Mouse (Mus musculus): ENCODE results near the gene Bcl2. TPM values are rescaled to one million over a fixed set of nuclear protein-coding genes. Genes with fewer than 3 reads are reported as not detected.

Bcl2 gene
- total RNA-seq, 2 experiments from 2014 or later = 1.6 to 1.7 TPM

DNA sequence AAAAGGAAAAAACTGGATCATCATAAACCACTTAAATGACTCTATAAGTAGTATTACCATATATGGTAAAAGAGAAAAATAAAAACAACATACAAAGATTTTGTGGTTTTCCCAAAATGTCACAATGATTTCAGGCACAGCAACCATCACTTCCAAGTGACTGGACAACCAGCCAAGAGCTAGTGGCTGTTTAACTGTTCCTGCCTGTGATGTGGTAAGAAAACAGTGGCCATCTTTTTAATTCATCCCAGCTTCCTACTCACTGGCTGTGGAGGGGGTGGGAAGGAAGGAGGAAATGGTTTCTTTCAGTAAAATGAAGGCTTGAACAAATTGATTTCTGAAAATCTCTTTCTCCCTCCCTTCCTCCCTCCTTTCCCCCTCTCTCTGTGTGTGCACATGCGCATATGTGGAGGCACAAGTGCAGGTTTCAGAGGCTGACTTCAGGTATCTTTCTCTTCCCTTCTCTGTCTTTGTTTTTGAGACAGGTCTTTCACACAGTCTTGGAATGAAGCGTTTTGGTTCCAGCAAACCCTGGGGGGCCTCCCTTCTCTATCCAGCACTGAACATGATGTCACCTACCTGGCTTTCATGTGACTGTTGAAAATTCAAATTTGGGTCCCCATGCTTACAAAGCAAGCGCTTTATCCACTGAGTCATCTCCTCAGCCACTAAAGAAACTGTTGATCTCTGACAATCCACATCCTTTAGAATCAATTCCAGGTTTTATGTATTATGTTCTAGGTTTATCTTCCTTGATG is 93.7 kb downstream of the Bcl2 start:
- DNase-seq = no peak

DNA sequence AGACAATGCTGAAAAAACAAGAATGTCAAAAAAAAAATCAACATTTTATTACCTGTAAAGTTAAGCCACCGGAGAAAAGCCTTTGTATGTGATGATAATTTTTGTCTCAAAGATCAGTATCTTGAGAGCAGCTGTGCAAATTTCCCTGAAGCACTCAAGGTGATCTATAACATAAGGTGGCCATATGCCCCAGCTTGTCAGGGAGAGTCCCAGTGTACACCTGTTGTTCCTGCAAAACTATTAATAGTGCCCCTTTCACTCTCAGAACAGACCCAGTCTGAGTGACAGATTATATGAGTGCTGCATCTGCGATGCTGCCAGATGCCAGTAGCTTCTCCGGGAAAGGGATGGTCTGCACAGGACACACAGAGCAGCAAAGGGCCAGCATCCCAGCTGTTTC is 95.3 kb downstream of the Bcl2 start:
- no peak for DNase-seq

DNA sequence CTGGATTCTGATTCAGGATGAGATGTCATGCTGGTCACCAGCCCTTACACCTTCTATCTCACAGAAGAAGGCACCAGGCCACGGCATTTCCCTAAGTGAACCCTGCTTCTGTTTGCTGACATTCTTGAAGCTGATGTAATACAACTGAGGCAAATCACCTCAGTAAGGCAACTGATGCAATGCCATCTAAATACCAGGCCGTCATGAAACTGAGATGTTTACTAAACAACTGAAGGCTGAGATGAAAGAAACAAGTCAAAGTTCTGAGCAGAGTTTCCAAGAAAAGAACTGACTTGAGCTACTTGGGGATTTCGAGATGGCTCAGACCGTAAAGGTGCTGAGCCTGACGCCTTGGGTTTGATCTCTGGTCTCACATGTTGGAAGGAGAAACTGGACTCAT is 97.1 kb downstream of the Bcl2 start:
- DNase-seq = no peak

DNA sequence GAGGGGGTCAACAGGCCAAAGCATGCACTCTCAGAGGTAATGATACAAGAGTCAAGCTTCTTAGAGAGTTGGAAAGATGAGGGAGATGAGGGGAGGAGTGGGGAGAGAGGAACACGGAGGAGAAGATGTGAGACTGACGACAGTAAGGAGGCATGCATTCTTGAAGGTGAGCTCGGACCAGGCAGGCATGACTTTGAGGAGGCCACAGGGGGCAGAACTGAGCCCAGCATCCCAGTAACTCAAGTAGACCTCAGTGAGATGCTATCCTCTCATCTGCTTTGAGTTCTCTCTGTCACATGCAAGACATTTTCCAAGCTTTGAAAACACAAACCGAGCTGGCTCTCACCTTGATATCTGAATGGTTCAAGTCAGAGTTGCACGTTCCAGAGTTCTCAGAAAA is 100.7 kb downstream of the Bcl2 start:
- DNase-seq = no peak

DNA sequence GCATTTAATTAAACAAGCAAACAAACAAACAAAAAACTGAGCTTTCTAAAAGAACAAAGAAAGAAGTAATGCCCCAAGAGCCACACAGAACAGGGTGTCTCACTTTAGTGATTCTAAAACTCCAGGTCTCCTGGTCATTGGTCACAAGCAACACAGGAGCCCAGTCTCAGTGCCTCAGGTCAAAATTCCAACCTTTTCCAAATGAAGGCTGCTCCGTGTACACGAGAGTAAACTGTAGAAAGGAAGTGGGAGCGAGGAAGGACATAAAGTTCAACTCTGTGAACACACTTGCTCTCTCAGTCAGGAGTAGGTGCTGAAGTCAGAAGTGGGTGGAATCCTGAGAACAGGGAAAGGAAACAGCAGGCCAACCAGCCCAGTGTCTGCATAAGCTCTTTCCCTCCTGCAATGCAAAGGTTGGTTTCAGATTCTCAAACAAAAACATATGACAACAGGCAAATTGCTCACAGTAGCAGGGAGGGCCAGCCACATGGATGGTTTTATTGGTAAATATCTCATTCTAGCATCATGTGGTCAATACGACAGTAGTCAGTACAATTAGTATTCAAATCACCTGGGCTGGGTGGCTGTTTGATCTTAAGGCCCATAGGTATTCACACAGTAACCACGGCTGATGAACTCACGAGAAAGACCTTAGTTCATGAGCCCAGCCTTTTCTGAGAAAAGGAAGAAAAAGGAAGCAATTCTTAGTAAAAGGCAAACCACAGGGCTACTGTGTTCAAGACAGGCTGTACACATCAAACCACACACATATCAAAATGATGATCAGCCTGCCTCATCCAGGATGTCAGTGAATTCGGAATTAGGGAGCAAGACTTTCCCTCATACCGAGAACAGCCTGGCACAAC is 101.7 kb downstream of the Bcl2 start:
- no peak for DNase-seq

DNA sequence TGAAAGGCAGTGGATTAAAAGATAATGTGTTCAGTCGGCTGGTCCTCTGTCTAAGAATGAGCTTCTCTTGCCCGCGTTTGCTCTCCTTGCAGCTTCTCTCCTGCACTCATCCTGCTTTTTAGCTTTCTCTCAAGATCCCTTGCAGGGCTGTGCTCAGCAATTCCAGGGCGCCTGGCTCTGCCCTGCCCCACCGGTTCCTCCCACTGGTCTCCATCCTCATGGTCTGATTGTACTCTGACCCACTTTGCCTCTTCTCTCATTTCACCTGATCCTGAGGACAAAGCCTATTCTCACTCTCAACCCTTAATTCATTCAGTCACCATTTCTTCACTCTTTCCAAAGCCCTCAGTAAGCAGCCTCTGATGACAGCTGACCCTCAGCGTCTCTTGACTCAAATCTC is 102.8 kb downstream of the Bcl2 start:
- no peak for DNase-seq

DNA sequence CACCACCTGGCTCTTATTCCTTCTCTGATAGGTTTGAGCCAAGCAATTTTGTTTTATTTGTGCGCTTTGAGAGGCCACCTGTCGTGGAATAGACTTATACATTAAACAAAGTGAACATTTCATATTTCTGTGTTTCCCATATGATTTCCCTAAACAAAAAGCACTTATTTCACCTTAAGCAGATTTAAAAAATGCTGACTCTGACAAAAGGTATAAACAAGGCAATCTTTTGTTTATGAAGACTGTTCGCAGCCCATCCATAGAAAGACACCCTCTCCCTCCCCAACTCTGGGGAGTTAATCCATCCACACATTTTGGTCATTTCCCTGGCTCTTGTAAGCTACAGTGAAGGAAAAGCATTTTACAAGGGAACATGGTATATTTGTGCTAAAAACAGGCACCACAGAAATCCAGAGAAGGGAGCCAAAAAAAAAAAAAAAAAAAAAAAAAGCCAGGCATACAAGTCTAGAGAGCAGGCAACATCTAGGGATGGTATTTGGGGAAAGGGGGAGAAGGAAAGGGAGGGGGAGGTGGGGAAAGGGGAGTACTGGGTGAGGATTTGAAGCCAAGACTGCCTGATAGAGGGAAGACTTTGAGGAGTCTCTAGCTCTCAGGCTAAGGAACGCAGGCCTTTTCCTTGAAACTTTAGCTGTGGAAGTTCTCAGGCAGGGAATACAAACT is 105.8 kb downstream of the Bcl2 start:
- no peak for DNase-seq

DNA sequence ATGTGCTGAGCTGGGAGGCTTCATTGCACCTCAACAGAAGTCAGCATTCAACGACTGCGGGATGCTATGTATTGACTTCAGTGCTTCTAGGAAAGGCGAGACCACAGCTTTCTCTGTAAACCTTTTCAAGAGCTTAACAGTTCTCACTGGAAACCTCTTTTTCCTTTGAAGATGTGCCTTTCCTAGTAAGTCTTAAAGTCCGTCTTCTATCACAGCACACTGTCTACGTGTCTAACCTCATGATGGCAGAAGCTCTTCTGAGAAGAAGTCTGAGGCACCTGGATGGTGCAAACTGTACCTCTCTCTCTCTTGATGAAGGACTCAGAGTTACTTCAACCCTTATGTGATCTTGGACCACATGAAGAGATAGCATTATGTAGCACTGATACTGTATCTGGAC is 107.1 kb downstream of the Bcl2 start:
- DNase-seq = no peak

DNA sequence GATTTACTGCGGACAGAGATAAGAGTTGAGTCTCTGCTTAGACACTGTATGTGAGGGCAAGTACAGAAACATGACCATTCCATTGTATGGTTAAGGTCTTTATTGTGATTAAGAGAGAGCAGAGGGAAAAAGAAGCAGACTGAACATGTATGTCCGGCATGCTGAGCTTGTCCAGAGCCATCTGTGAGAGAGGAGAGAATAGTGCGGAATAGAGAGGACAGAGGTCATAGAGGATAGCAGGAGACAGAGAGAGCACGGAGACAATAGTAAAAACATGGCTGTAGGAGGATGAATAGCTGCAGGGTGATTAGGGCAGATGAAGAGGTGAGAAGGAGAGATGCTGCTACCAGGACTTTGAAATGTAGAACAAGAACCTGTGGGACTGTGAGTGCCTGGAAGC is 110.7 kb downstream of the Bcl2 start:
- DNase-seq = no peak

DNA sequence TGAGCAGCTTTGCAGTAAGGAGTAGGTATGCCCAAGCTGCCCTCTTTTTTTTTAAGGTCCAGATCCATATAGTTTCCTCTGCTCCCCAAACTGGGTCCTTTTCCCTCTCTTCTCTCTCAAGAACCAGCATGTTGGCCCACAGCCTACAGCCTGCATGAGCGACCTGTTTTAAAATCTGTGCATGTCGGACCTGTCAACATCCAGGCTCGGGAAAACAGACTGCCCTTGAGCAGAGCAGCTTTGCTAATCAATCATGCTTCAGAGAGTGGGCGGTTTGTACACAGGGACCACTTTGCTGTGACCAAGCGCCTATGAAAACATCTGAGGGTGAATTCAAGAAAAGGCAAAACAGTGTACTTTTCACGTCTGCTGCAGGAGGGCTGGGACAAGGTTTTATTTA is 111.1 kb downstream of the Bcl2 start:
- no peak for DNase-seq

DNA sequence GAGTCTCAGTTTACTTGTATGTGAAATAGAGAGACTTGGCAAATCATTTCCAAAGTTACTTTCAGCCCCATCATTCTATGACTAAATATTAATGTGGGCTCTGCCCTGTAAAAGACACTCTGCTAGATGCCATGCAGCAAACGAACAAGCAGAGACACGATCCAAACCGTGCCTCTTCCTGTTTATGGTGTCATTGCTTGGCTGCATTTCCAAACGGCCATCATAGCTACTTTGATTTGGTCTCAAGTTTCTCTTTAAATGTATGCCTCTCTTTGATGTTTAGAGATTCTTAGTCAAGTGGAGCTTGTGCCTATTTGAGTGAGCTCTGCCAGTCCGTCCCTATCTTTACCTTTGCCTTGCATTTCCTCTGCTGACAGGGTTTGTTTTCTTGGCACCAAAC is 111.5 kb downstream of the Bcl2 start:
- DNase-seq = no peak

DNA sequence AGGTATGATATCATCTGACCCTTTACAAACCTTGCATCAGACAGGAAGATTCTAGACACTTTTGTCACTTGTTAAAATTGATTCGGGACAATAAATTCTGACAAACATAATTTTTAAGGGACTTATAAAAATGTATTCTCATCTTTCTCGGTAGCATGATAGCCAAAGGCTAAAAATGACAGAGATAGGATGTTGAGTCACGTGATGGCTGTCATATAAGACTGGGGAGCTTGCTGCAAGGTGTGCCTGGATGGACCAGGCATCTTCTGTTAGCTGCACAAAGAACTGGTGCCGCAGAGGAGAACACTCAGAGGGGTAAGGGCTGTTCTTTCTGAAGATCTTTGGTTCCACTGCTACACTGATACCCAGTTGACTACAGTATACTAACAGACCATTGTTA is 112.8 kb downstream of the Bcl2 start:
- no peak for DNase-seq

DNA sequence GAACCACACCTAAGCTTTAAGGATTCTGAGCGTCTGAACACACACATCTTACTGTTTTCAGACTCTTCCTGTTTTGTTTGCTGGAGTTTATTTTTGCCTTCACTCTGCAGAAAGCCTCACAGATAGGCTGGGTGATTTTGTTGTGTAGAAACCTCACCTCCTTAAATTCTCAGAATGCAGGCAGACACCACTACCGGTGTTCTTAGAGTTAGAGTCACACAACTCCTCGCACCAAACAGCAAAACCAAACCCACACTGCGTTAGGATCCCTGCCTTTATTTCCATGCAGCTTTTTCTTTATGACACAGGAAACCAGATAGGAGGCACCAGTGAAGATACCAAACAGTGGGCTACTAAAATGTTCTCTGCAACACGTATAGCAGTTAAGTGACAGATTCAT is 113.2 kb downstream of the Bcl2 start:
- DNase-seq = no peak

DNA sequence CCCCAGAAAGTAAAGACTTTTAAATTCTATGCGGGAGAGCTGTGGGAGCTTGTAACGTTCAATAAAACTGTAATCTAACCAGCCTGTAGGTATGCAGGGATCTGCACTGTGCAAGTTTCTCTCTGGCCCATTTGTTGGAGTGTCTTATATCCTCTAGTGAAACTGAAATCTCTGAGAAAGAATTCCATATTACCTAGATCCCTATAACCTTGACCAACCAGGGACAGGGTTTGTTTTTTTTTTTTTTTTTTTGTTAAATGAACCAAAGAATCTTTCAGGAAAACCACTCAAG is 115.8 kb downstream of the Bcl2 start:
- DNase-seq = no peak

DNA sequence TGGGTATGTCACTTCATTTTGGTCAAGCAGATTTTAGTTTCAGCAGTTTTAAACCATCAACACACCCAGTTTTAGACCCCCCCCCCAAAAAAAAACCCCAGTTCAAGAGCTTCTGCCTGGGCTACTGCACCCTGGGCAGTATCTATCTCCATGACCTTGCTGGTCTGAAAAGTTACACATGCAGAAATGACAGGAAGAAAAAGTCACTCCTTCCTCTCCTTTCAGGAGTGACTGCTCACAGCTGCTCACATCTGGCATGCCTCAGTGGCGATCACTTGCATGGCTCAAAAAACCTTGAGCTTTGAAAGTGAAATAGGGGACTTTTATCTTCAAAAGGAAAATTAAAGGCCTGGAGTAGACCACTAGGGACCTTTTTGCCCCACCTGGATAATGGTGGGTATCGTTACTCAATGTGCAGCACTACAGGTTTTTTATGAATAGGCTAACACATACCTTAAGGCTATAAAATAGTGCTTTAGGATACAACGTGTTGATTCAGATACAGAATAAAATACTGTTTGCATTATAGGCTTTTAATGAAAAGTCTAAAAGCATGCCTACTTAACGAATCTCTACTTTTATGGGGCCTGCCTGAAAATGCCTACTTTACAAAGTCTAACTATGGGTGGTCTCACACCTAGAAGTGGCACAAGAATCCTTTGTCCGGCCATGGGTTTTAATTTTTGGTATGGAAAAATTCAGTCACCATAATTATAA is 116.3 kb downstream of the Bcl2 start:
- DNase-seq = no peak

DNA sequence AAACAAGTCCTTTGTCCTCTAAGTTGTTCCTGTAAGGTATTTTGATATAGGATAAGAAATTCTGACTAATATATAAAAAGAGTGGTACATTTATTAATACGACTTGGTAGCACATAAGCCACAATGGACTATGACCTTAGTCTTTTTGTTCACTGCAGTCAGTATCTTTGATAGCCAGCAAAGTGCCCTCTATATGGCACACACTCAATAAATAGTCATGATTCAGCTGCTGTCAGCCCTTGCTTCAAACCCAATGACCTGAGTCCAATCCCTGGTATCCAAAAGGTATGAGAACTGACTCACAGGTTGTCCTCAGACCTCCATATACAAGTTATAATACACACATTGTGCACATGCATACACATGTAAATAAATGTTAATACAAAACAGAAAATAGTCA is 117.7 kb downstream of the Bcl2 start:
- no peak for DNase-seq

DNA sequence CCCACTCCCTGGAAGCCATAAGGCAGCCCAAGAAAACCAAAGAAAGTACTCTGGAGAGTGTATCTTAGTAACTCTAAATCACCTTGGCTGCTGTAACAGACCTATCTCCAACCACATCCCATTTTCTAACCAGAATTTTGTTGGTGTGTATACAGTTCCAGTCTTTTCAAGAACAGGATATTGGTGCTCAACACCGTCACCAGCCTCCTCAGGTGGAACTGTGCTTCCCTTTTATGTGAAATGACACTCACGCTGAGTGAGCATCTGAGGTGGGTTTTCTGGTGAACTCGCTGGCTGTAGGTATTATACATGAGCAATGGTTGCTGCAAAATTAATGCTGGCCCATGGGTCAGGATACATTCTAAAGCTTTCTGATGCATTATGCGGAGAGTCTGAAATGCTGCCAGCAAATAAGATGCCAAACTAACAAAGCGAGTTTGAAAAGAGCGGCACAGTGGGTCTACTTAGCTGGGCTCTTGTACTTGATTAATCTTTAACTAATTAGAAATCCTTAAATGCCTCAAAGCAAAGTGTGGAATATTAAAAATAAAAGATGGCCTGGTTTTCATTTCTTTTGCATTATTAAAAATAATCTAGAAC is 118.7 kb downstream of the Bcl2 start:
- DNase-seq = no peak

DNA sequence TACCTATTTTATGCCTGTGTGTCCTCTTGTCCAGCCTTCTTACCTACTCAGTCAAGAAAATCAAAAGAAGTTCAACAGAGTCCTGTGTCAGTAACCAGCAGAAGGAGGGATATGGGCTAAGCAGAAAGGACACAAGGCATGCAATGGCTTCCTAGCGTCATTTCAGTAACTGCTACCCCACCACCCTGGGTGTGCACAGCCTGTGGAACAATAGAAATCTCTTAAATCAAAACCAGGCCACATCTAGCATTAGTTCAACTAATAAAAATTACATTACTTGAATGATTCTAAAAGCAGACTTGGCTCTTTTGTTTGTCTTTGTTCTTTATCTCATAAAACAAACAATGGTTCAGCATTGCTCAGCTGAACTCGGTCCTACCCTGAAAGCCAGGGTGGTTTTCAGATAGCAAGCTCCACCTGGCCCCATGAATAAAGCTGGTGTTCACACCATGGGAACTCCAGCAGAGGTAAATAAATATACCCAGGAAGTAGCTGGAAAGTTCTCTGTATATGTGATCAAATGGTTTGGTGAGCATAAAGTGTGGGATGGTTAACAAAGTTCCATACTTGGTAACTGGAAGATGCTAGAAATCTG is 122.8 kb downstream of the Bcl2 start:
- DNase-seq = no peak

DNA sequence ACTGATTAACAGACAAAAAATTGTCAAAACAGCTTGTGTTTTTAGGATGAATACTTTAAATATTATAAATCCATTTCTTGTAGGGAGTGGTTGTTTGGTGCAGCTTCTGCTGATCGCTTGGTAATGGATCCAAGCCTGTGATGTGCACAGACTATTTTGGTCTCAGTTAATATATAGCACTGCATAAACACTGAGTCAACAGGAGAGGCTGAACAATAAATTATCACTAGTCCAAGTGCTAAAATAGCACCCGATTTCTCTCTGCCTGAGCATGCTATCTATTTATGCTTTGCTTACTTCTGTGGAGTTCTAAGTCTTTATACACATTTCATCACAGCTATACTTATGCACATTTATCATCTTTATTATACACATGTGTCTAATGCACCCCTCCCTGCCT is 124.9 kb downstream of the Bcl2 start:
- DNase-seq = no peak

DNA sequence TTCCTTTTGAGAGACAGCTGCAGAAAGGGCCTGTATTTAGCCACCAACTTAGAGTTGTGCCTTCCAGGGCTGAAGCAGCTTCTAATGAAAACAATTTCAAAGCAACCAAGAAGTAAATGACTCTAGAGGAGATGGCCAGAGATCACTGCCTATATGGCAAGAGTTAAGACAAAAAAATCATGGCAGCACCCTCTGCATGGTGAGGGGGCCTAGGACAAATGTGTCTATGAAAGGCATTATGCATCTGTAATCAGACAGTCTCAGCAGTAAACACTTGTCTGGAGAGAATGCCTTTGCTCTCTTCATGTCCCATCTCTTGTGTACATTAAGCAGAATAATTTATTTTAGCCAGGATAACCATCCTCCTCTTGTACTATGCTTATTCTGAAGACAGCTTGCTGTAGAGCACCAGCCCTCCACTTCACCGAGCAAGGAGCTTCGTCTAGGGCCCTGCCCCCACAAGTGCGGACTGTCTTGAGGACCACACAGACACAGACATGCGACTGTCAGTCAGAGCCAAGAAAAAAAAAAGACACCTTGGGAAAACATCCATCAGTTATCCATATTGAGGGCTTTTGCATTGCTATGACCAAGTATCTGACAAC is 126.1 kb downstream of the Bcl2 start:
- no peak for DNase-seq

DNA sequence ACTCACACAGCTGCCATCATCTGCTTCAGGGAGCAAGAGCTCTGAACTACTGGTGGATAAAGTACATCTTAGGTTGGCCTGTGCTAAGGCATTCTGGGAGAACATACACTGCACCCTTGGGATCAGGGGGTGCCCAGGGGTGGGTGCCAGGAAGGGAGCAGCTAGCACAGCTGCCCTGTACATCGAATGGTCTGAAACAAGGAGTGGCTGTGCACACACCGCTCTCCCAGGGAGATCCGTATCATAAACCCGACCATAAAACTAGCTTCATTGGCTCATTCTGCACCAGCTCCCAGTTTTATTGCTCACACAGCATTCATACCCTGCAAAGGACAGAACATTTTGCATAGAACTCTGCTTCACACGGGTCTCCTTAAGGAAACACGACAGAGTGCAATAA is 127.3 kb downstream of the Bcl2 start:
- no peak for DNase-seq

DNA sequence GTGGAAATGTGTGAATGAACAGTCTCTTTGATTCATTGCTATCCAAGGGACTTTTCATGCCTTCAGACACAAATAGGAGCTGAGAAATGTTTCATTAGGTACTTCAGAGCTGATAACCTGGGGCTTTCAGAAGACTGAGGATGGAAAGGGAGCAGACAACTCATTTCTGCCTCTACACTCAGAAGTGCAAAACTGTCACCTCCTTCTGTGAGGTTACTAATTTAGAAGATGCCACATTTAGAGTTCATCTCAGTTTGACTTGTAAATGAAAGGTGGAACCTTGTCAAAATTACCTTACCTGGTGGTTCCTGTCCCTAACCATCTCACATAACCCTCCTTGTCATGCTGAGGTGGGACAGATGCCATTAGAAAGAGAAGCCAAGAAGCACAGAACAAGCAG is 128.7 kb downstream of the Bcl2 start:
- DNase-seq = no peak
